Mouse (Mus musculus) kidney, adult 9 months (tissue): ENCODE data around the gene Slfn4.
"Not testable (repeated sequence)": the region's sequence is repeated elsewhere in the genome, so short reads cannot be mapped to it uniquely, and the experiment has no call there.

Experiments used
- DNase-seq: peaks from one replicate; pipeline ENCODE4 v3.0.0; 2022

Slfn4 gene

DNA sequence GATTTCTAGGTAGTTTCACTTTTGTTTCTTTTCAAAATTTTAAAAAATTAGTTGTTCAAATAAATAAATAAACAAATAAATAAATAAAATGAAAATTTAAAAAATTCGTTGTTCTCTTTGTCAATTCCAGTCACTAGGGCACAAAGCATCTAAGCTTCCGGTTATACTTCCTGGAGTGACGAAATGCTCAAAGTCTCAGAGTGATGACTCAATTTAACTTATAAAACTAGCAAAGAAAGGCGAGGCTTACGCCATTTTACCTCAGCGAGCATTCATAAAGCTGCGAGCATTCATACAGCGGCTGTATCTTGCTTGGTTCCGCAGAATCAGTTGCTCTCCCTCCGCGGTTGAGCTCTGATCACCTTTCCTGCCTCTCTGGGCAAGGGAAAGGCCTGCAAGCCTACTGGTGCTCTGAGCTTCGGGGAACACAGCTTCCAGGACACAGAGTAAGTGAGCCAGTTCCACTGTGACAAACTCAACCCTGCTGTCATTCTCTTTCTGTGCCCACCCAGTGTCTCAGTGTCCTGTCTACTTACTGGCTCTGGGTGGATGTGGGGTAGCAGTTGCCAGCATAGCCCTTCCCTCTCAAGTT, at the start of gene Slfn4:
TSS of gene Slfn4 (plus strand) at position 239 of the 592 bp plus-strand sequence.
- DNase-seq, result no peak

DNA sequence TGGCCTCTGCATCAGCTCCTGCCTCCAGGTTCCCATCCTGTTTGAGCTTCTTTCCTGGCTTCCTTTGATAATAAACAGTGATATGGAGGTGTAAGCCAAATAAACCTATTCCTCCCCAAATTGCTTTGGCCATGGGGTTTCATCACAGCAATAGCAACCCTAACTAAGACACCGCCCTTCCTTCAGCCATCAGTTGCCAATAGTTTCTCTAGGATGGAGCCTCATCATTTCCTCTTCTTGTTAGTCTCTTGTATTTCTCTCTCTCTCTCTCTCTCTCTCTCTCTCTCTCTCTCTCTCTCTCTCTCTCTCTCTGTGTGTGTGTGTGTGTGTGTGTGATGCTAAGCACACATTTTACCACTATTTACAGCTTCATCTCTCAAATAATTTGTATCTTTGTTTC, 49.4 kb upstream of the Slfn4 start:
- not testable (repeated sequence) for DNase-seq

DNA sequence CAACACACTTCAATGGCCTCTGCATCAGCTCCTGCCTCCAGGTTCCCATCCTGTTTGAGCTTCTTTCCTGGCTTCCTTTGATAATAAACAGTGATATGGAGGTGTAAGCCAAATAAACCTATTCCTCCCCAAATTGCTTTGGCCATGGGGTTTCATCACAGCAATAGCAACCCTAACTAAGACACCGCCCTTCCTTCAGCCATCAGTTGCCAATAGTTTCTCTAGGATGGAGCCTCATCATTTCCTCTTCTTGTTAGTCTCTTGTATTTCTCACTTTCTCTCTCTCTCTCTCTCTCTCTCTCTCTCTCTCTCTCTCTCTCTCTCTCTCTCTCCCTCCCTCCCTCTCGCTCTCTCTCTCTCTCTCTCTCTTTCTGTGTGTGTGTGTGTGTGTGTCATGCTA, 37.7 kb upstream of the Slfn4 start:
- DNase-seq, result not testable (repeated sequence)

DNA sequence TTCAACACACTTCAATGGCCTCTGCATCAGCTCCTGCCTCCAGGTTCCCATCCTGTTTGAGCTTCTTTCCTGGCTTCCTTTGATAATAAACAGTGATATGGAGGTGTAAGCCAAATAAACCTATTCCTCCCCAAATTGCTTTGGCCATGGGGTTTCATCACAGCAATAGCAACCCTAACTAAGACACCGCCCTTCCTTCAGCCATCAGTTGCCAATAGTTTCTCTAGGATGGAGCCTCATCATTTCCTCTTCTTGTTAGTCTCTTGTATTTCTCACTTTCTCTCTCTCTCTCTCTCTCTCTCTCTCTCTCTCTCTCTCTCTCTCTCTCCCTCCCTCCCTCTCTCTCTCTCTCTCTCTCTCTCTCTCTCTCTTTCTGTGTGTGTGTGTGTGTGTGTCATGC, 26.0 kb upstream of the Slfn4 start:
- DNase-seq, result not testable (repeated sequence)

DNA sequence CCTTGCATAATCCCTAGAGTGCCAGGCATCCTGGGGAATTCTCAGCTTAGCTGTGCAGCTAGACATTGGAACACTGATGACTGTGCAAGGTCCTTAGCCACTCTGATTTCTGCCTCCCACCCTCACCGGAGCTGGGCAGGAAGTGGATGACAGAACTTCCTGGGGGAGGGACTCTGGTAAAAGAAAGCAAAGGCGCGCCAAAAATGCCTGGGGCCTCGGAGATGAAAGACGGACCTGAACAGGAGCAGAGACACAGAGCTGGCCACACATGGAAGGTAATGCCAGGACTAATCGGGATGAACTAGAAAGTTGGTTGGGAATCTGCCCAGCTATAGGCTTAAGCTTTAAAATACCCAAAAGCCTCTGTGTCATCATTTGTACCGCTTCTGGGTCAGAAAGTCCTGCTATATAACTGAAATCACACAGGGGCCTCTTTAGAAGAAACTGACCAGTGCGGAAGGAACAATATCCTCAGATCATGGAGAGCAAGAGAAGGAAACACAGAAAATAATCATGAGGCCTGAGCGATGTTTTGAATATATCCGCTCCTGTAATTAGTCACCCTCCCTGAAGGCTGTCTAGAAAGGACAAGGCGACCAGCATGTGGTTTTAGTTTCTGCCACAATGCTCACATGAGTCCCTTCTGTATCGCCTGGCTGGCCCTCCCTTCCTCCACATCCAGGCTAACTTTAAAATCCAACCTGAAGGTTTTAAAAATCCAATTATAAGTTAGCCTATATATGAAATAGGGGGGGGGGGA, 16.3 kb downstream of the Slfn4 start, which contains the start of gene Slfn3:
TSS of gene Slfn3 (plus strand) at position 197 of the 760 bp plus-strand sequence.
- DNase-seq, result peak; percentile 45

DNA sequence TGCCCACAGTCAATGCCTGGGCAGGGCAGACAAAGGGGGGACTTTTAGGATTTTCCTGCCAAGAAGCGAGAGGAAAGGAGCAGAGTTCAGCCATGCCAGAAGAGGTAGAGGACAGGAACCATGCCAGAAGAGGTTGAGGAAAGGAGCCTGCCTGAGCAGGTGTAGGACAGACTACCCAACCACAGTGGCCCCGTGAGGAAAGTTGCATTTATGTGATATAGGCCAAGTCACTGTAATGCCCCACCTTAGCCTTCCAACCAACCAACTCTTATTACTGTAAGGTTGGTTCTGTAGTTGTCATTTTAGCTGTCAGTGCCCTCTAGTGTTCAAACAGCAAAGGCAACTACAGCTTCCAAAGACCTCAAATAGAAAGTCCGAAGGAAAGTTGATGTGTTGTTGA, 17.0 kb downstream of the Slfn4 start:
- DNase-seq, result peak; percentile 39

DNA sequence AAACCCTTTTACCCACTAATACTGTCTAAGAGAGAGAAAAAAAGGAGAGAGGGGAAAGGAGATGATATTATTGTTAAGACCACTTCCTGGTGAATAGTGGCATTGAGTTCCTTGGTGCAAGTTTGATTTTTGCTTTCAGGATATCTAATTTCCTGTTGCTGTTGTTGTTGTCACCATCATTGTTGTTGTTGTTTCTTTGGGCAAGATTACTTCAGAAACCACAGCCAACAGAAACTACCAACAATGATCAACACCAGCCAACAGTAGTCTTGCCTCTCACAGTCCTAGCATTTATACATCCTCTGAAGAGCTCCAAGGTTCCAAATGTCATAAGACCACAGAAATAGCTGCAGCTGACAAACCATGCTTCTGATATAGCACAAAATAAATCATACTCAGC, 30.0 kb downstream of the Slfn4 start:
- no peak for DNase-seq

DNA sequence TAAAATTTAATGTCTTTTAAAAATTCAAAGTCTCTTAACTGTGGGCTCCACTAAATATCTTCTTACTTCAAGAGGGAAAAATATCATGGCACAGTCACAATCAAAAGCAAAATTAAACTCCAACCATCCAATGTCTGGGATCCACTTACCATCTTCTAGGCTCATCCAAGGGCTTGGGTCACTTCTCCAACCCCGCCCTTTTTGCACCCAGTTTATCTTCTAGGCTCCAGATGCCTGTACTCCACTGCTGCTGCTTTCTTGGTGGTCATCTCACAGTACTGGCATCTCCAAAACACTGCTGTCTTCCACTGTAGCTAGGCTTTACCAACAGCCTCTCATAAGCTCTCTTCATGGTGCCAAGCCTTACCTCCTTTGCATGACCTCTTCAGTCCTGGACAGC, 41.1 kb downstream of the Slfn4 start:
- no peak for DNase-seq

DNA sequence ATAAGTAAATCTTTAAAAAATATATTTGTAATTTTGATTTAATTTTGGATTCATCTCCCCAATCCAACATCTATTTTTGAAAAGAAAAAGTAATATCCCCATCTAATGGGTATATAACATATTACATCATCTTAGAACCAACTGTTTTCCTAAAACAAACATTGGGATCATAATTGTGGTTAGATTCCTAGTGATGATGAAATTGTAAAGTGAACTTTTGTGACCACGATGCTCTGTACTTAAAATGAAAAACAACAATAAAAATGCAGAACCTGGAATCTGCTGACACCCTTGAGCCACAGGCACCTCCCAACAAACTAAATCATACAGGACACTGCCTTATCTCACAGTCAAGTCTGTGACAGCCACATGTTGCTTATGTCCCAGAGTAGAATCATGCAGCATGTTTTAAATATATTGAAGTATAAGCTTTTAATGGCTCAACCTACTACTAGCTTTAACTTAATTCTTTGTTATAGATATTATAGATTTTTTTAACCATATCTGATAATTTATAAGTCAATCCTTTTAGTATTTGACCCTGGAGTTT, 46.4 kb downstream of the Slfn4 start:
- no peak for DNase-seq

DNA sequence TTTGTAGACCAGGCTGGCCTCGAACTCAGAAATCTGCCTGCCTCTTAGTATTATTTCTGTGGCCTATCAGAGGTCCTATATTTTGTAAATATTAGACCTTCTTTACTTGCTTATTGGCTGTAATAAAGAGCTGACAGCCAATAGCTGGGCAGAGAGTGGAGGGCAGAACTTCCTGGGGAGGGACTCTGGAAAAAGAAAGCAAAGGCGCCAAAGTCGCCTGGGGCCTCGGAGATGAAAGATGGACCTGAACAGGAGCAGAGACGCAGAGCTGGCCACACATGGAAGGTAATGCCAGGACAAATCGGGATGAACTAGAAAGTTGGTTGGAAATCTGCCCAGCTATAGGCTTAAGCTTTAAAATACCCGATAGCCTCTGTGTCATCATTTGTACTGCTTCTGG, 48.4 kb downstream of the Slfn4 start:
- peak; percentile 4 for DNase-seq

DNA sequence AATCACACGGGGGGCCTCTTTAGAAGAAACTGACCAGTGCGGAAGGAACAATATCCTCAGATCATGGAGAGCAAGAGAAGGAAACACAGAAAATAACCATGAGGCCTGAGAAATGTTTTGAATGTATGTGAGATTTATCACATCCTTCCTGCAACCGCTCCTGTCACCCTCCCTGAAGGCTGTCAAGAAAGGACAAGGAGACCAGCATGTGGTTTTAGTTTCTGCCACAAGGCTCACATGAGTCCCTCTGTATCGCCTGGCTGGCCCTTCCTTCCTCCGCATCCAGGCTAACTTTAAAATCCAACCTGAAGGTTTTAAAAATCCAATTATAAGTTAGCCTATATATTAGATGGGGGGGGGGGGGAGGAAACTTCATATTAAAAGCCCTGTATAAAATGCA, 48.8 kb downstream of the Slfn4 start:
- not testable (repeated sequence) for DNase-seq

DNA sequence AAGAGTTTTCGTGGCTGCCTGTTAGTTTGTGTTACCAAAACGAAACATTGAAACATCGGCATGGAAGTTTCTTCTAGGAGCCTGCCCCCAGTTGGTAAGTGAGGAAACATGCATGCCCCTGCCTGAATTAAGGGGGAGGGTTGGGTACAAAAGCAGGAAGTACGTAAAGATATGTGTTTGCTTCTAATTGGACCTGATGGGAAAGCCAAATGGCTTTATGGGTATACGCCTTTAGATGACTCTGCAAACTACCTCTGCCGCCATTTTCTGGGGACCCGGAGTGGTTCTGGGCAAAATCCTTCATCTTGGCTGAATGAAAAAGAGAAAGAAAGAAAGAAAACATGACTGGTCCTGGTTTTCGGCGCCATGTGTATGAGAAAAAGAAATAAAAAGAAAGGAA, 49.2 kb downstream of the Slfn4 start:
- DNase-seq, result peak; percentile 3

DNA sequence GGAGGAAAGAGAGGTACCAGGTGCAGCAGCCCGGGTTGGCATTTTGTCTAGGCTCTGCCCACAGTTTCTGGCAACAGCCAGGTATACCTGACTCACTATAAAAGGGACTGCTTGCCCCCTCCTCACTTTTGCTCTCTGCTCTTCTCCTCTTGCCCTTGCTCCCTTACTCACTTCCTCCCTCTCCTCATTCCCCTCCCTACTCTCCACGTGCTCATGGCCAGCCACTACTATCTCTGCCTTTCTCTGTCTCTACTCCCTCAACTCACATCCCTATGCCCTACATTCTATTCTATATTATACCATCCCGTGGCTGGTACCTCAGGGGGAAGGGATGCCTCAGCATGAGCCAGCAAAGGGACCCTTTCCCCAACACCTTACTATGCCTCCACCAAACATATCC, 49.8 kb downstream of the Slfn4 start:
- no peak for DNase-seq

DNA sequence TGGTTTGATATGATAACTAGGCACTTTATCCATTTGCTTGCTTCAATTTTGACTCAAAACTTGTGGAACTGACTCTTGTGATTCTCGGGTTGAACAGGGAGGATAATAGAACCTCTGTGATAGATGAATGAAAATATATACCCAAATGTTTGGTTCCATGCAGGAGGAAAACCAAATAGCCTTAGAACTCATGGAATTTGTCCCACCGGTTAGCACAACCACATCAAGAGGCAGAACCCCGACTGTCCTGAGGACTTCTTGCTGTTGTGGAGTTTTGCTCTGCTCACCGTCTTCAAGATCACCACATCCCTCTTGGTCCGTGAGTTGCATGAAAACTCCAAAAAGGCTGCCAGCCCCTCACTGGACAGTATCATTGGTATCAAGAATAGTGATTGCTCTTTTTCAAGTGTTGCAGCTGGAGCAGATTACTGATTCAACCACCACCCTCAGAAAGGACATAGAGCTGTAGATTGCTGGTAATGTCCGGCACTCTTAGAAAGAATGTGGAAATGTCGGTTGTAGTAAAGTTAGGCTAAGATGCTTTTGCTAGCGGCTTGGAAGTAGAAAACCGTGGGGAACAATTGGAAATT, 50.5 kb downstream of the Slfn4 start:
- DNase-seq, result no peak

DNA sequence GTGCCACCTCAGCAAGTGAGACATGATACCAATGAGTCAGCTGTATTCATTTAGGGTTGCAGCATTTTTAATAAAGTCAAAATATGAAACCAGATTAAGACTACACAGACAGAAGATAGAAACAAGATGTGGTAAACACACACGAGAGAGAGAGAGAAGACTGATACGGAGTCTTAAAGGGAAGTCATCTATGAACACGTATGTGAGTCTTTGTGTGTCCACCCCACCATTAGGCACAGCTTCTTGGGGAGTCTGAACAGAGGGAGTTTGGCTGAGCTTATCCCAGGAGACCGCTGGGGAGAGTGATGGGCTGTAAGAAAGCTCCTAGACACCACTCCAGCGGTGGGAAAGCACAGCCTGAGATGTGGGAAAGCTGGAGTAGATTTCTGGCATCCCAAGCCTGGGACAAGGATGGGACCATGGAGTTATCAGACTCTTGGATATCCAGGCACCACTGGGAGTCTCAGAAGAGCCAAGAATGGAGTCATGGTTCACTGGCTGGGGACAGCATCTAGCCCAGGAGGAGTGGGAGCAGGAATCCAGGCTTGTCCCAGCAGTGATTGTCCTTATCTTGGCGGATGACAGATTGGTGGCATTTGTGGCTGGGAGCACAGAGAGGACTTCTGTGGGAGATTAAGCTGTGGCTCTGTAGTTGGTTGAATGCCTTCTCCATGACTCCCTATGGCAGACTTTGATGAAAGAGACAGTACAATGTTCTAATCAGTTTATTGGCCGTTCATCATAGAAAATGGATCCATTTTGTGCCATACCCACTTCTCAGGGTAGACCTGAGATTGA, 53.1 kb downstream of the Slfn4 start:
- no peak for DNase-seq

DNA sequence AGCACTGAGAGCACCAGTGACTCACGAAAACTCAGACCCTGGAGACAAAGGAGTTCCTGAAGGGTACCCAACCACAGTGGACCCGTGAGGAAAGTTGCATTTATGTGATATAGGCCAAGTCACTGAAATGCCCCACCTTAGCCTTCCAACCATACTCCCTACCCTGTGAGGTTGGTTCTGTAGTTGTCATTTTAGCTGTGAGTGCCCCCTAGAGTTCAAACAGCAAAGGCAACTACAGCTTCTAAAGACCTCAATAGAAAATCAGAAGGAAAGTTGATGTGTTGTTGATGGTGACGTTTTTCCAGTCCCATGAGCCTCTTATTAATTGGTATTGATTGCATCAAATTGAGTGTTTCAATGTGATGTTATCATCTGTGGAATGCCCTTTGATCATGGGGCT, 56.0 kb downstream of the Slfn4 start:
- DNase-seq, result peak; percentile 20

DNA sequence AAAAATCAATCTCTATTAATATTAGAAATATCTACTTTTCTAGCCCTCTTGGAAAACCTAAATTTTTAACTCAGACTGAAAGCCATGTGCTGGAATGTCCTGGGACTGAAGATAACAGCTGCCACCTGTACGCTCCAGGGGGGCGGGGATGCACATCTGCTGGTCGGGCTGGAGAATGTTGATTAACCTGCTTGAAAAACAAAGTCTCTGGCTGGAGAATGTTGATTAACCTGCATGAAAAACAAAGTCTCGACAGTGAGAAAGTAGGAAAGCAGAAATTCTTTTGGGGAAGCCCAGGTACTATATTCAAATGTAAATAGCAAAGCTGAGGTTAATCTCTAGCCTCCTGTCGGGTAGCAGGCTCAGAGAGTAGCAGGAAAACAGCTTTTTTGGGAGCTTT, 58.6 kb downstream of the Slfn4 start:
- DNase-seq, result not testable (repeated sequence)

DNA sequence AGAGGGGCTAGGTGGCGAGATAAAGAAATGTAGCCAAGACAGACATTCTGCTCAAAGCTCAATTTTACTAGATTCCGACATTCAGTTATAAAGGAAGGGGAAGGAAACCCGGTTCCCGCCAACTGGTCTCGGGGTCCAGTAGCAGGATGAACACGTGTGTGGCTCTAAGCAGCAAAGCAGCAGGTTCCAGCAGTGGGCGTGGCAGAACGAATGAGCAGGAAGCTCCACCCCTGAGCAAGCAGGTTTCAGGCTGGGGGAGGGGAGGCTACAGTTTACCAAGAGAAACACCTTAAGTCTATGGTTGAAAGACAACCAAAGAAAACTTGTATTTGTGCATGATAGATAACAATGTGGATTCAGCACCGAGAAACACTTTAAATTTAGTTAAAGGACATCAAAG, 62.4 kb downstream of the Slfn4 start:
- not testable (repeated sequence) for DNase-seq

DNA sequence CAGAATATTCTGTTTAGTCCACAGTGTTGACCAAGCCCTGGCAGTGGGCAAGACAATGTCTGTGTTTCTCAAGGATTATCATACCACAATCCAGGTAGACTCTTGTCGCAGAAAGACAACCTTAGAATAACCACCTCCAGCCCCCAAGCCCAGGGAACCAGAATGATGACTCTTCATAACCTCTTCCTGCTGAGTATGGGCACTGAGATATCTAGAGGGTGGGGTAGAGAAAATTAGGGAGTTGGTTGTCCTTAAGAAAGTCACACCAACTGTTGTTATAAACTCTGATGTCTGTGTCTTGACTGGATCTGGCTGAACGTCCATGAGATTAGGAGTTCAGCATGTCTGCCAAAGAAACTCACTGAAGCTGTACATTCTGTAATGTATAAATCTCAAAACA, 63.4 kb downstream of the Slfn4 start:
- no peak for DNase-seq

DNA sequence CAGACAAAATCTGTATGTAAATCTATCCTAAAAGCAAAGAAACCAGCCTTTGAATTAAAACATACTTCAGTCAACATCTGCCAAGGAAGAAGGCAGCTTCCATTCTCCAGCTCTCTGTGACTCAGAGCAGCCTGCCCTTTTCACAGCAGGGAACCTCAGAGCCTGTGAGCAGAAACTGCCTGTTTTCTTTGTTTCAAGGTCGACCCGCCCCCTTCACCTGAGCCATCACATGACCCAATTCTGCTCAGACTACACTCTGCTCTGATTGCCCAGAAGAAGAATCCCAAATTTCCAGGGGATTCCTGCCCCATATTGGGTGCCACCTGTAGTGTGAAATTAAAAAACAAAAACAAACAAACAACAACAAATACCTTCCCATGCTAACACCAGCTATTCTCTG, 64.8 kb downstream of the Slfn4 start:
- no peak for DNase-seq
